Mouse (Mus musculus): ENCODE measurements around the gene Usp44.

- TF ChIP-seq CTCF (IDR thresholded peaks at IDR 0.05), result no peak
- TF ChIP-seq EP300 (IDR thresholded peaks at IDR 0.05), result no peak
These were observed 59.7 kb downstream of the Usp44 start for GRCm38 (mm10) chr10:93891031-93891430.

All from lung, postnatal 0 days (tissue).